8 mouse cellular contexts compared by ENCODE assay signal in the genomic region with DNA sequence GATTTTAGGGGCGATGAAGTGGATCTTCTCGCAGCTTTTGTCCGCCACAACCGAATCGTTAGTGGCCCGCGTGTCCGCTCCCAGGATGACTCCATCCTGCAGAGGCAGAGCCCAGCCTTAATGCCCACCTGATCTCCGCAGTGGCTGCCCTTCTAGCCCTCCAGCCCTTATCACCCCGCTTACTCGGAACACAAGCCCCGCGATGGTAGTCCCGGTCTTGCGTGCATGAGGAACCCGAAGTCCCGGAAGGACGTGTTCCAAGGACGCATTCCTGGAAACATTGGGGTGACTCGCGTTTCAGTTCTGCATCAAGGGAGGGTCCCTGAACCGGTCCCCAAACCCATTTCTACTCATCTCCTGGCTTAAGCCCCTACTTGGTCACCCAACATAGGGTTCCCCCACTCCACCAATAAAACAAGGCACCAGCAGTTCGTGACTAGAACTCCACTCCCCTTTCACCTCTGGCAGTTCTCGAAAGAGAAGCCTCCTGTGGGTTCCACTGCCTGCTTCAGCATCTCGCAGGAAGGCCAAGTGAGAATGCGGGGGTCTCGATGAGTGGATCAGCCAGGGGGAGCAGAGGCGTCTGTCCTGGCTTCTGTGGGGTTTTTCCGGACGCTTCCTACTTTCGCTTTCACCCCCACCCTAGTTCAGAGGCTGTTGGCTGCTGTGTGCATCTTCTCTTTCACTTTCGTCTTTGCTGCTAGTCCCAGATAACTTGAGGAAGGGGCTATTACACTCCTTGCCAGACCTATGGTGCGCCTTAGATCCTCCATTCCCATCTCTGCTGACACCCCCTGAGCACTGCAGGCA. TPM values are rescaled to one million over a fixed set of nuclear protein-coding genes. Genes with fewer than 3 reads are reported as not detected.
DNase-seq lines count a peak whose midpoint lies in the region; ATAC-seq and TF ChIP-seq lines count a peak whose summit lies in the region.

No protein-coding gene starts in this region.

- under 1% methylated on average over 33 of the region's 33 CpGs for WGBS in cerebellum, adult 2 months
- under 1% methylated on average over 33 of the region's 33 CpGs for WGBS in intestine, embryonic 14.5 days
- WGBS in limb, embryonic 15.5 days: under 1% methylated on average over 33 of the region's 33 CpGs
- WGBS in midbrain, embryonic 15.5 days: 2% methylated on average over 33 of the region's 33 CpGs

- no peak for TF ChIP-seq CTCF in cerebellum, adult 2 months (IDR thresholded peaks at IDR 0.05; ENCODE audit: borderline replicate concordance, insufficient read depth, low read depth, low read length)

- no peaks in the 10 kb centered on the region for H3K9me3 ChIP-seq in intestine, embryonic 14.5 days (ENCODE audit: control insufficient read depth, low read length)
- no peaks in the 10 kb centered on the region for H3K9me3 ChIP-seq in limb, embryonic 15.5 days
- H3K9me3 ChIP-seq in midbrain, embryonic 15.5 days: no peaks in the 10 kb centered on the region

- H3K4me3 ChIP-seq in cerebellum, adult 2 months (replicated peaks; ENCODE audit: insufficient read depth, low read depth, low read length): peak overlapping the region; percentile 97
- H3K4me3 ChIP-seq in intestine, embryonic 14.5 days (ENCODE audit: low read depth, low read length): peak overlapping the region; percentile 82
- H3K4me3 ChIP-seq in limb, embryonic 15.5 days: peak overlapping the region; percentile 67
- H3K4me3 ChIP-seq in midbrain, embryonic 15.5 days: peak overlapping the region; percentile 91

- DNase-seq in right cerebral cortex, adult 18-20 months: peak; percentile 39
- DNase-seq in right cerebral cortex, postnatal 36 days (ENCODE audit: low spot score in 2 of 2): no peak
- DNase-seq in cerebellum, adult 2 months: peak; percentile 45 to 67
- peak; percentile 54 to 60 for DNase-seq in frontal cortex, postnatal 36 days (ENCODE audit: low spot score in 2 of 2)
- DNase-seq in intestine, embryonic 14.5 days (ENCODE audit: low spot score): peak; percentile 84
- peak; percentile 31 to 52 for DNase-seq in thymus, adult 18-20 months

- H3K27me3 ChIP-seq in cerebellum, adult 2 months (ENCODE audit: control insufficient read depth, insufficient read depth, low read length): no peaks in the 10 kb centered on the region
- no peaks in the 10 kb centered on the region for H3K27me3 ChIP-seq in intestine, embryonic 14.5 days (replicated peaks; ENCODE audit: control insufficient read depth, insufficient read depth, low read length)
- no peaks in the 10 kb centered on the region for H3K27me3 ChIP-seq in limb, embryonic 15.5 days
- H3K27me3 ChIP-seq in midbrain, embryonic 15.5 days (replicated peaks): no peaks in the 10 kb centered on the region

- H3K27ac ChIP-seq in cerebellum, adult 2 months (ENCODE audit: insufficient read depth, low read length): peak overlapping the region; percentile 72
- peak overlapping the region; percentile 69 for H3K27ac ChIP-seq in intestine, embryonic 14.5 days (ENCODE audit: low read depth)
- H3K27ac ChIP-seq in limb, embryonic 15.5 days: peak overlapping the region; percentile 79
- peak overlapping the region; percentile 97 for H3K27ac ChIP-seq in midbrain, embryonic 15.5 days

- H3K4me2 ChIP-seq in intestine, embryonic 14.5 days (ENCODE audit: low read length): peak overlapping the region; percentile 94
- H3K4me2 ChIP-seq in limb, embryonic 15.5 days: peak overlapping the region; percentile 93
- H3K4me2 ChIP-seq in midbrain, embryonic 15.5 days: peak overlapping the region; percentile 96

- H3K36me3 ChIP-seq in intestine, embryonic 14.5 days (ENCODE audit: control insufficient read depth, insufficient read depth, low read length): peaks cover 26% of the 10 kb centered on the region; the same call in 1 of the 2 replicates
- peaks cover 41% of the 10 kb centered on the region for H3K36me3 ChIP-seq in limb, embryonic 15.5 days
- H3K36me3 ChIP-seq in midbrain, embryonic 15.5 days (replicated peaks): no peaks in the 10 kb centered on the region

- no peak for TF ChIP-seq POLR2A in cerebellum, adult 2 months (IDR thresholded peaks at IDR 0.05; ENCODE audit: borderline replicate concordance, insufficient read depth, low read length)

- H3K4me1 ChIP-seq in cerebellum, adult 2 months (ENCODE audit: control insufficient read depth, insufficient read depth, low read length): peaks cover 2% of the 10 kb centered on the region; the same call in 1 of the 2 replicates
- peaks cover 13% of the 10 kb centered on the region; the same call in 1 of the 2 replicates for H3K4me1 ChIP-seq in intestine, embryonic 14.5 days (replicated peaks; ENCODE audit: control insufficient read depth, insufficient read depth, low read length)
- peaks cover 25% of the 10 kb centered on the region for H3K4me1 ChIP-seq in limb, embryonic 15.5 days
- H3K4me1 ChIP-seq in midbrain, embryonic 15.5 days: peaks cover 19% of the 10 kb centered on the region

- peak overlapping the region; percentile 63 for H3K9ac ChIP-seq in intestine, embryonic 14.5 days (ENCODE audit: low read length)
- peak overlapping the region; percentile 65 for H3K9ac ChIP-seq in limb, embryonic 15.5 days
- H3K9ac ChIP-seq in midbrain, embryonic 15.5 days: peak overlapping the region; percentile 99

- peak; percentile 33; the same call in 1 of the 2 replicates for ATAC-seq in intestine, embryonic 14.5 days (replicated peaks; ENCODE audit: low FRiP score, low TSS enrichment, low read depth)
- ATAC-seq in limb, embryonic 15.5 days (ENCODE audit: insufficient number of reproducible peaks, low FRiP score, low TSS enrichment, low read depth): no peak
- ATAC-seq in midbrain, embryonic 15.5 days (replicated peaks): peak; percentile 65

RNA-seq across cellular contexts. Expression of a gene that starts 0.5 kb away (rescaled TPM):
- polyA plus RNA-seq in cerebellum, adult 2 months (2012; rRNA removed): 84.3 and 89.4 TPM in 2 replicates
- polyA plus RNA-seq in intestine, embryonic 14.5 days (2014; fragmentation: Nextera tagmentation; extraction: Ambion mirVana): 64.2 and 64.8 TPM in 2 replicates
- polyA plus RNA-seq in limb, embryonic 15.5 days (2015; fragmentation: Nextera tagmentation; extraction: Ambion mirVana): 30.0 and 30.7 TPM in 2 replicates
- polyA plus RNA-seq in midbrain, embryonic 15.5 days (2015; fragmentation: Nextera tagmentation; extraction: Ambion mirVana): 64.3 and 65.3 TPM in 2 replicates

RNA-seq across cellular contexts. Expression of a gene that starts 4.0 kb away (rescaled TPM):
- polyA plus RNA-seq in cerebellum, adult 2 months (2012; rRNA removed): 2.6 and 3.4 TPM in 2 replicates
- 1.0 and 1.4 TPM in 2 replicates for polyA plus RNA-seq in intestine, embryonic 14.5 days (2014; fragmentation: Nextera tagmentation; extraction: Ambion mirVana)
- polyA plus RNA-seq in limb, embryonic 15.5 days (2015; fragmentation: Nextera tagmentation; extraction: Ambion mirVana): 0.96 and 1.1 TPM in 2 replicates
- polyA plus RNA-seq in midbrain, embryonic 15.5 days (2015; fragmentation: Nextera tagmentation; extraction: Ambion mirVana): 5.4 and 5.5 TPM in 2 replicates

RNA-seq across cellular contexts. Expression of a gene that starts 5.5 kb away (rescaled TPM):
- polyA plus RNA-seq in cerebellum, adult 2 months (2012; rRNA removed): 106 and 110 TPM in 2 replicates
- polyA plus RNA-seq in intestine, embryonic 14.5 days (2014; fragmentation: Nextera tagmentation; extraction: Ambion mirVana): 1.2 and 1.4 TPM in 2 replicates
- polyA plus RNA-seq in limb, embryonic 15.5 days (2015; fragmentation: Nextera tagmentation; extraction: Ambion mirVana): 3.1 and 3.2 TPM in 2 replicates
- polyA plus RNA-seq in midbrain, embryonic 15.5 days (2015; fragmentation: Nextera tagmentation; extraction: Ambion mirVana): 1.6 and 2.0 TPM in 2 replicates

RNA-seq across cellular contexts. Expression of a gene that starts 28.2 kb away (rescaled TPM):
- polyA plus RNA-seq in cerebellum, adult 2 months (2012; rRNA removed): 34.9 and 36.1 TPM in 2 replicates
- 27.8 and 28.6 TPM in 2 replicates for polyA plus RNA-seq in intestine, embryonic 14.5 days (2014; fragmentation: Nextera tagmentation; extraction: Ambion mirVana)
- polyA plus RNA-seq in limb, embryonic 15.5 days (2015; fragmentation: Nextera tagmentation; extraction: Ambion mirVana): 57.6 and 62.7 TPM in 2 replicates
- 7.5 and 9.1 TPM in 2 replicates for polyA plus RNA-seq in midbrain, embryonic 15.5 days (2015; fragmentation: Nextera tagmentation; extraction: Ambion mirVana)

RNA-seq across cellular contexts. Expression of a gene that starts 37.5 kb away (rescaled TPM):
- polyA plus RNA-seq in cerebellum, adult 2 months (2012; rRNA removed): 13.6 and 14.1 TPM in 2 replicates
- polyA plus RNA-seq in intestine, embryonic 14.5 days (2014; fragmentation: Nextera tagmentation; extraction: Ambion mirVana): 30.0 and 31.7 TPM in 2 replicates
- polyA plus RNA-seq in limb, embryonic 15.5 days (2015; fragmentation: Nextera tagmentation; extraction: Ambion mirVana): 36.1 and 38.6 TPM in 2 replicates
- 11.6 and 13.7 TPM in 2 replicates for polyA plus RNA-seq in midbrain, embryonic 15.5 days (2015; fragmentation: Nextera tagmentation; extraction: Ambion mirVana)

Comparison
In these comparisons a context has a peak if more than half of its experiments do, and no peak if none do; other contexts are left out.
1. DNase-seq: peak in right cerebral cortex, adult 18-20 months (single experiment), cerebellum, adult 2 months (2 of 2), frontal cortex, postnatal 36 days (2 of 2), intestine, embryonic 14.5 days (single experiment) and thymus, adult 18-20 months (2 of 2); none in right cerebral cortex, postnatal 36 days (0 of 2).
2. RNA of a gene that starts 5.5 kb away (polyA plus RNA-seq): 106 to 110 TPM in cerebellum, adult 2 months; 3.1 to 3.2 TPM in limb, embryonic 15.5 days, 1.6 to 2.0 TPM in midbrain, embryonic 15.5 days and 1.2 to 1.4 TPM in intestine, embryonic 14.5 days; every median in the first group is over 10 times any median in the second.
3. Peak in every context shown above with its lines, with median percentiles within 50 percentile points of each other: H3K27ac ChIP-seq, H3K4me3 ChIP-seq, H3K4me2 ChIP-seq and H3K9ac ChIP-seq.